Mouse (Mus musculus): ENCODE data around the gene Adam15. TPM values are rescaled to one million over a fixed set of nuclear protein-coding genes. Genes with fewer than 3 reads are reported as not detected.

The Adam15 gene
- total RNA-seq, 1 experiment from 2014 or later = 33.0 TPM

DNA sequence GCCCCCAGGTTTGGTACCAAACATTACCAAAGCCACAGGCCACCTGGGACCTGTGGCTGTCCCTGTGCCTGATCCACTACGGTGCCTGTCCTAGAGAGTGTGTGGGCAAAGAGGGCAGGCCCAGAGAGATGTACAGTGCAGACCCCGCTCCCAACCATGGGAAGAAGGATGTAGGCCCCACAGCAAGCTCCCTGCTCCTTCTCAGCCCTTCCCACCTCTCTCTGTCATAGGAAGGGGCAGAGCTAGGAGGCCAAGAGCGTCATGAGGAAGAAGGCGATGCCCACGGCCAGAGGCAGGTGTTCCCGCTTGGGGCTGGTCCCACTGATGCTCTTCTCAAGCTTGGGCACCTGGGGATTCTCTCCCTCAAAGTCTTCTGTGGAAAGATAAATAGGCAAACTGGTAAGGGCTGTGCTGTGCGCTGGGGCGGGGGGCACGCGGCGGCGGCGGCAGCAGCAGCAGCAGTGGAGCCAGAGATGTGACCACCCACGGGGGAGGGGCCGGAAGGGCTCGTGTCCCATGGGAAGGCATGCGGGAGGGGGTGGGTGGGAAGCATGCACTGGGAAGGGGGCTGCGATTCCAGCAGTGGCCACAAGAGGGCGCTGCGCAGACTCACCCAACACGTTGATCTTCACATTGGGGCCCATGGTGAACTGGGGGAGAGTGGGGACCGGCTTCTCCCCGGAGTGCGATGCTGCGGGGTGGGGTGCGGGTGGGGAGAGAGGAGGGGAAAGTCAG, 34.4 kb downstream of the Adam15 start:
- 0 out of 2 replicates have a peak, but pooled peaks have one; percentile 36 for ATAC-seq (replicated peaks; ENCODE audit: insufficient number of reproducible peaks, low FRiP score, low TSS enrichment, poor library complexity, severe bottlenecking)

DNA sequence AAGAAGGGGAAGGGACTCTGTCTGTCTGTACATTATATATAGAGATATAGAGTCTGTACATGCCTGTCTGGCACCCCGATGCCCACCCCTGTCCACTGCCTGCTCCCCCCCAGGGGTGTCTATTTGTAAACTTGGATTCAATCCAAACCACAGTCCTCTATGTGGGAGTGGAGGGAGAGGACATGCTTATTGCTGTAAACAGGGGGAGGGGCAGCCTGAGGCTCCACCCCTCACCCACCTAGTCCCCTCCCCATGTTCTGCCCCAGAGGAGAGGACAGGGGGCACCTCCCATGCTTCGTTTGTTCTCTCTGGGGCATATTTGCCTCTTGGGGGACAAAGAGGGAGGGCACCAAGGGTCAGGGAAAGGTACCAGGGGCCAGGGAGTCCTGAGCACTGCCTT, 35.0 kb downstream of the Adam15 start:
- ATAC-seq (replicated peaks; ENCODE audit: insufficient number of reproducible peaks, low FRiP score, low TSS enrichment, poor library complexity, severe bottlenecking) = no peak

DNA sequence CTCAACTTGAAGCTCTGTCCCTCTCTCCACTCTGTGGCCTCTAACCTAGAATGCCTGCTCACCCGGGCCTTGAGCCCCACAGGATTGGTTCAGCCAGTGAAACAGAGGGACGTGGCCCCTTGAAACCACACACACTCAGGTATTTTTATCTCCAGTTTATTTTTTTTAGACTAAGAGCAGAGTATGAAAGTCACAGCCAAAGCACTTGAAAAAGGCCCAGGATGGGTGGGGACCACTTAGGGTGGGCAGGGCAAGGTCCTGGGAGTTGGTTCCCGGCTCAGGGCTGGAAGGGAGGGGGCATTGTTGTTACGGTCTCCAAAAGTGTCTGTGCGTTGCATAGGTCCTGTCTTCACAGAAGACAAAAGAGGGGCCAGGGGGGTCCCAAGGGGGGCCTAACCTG, 35.5 kb downstream of the Adam15 start:
- no peak for ATAC-seq (replicated peaks; ENCODE audit: insufficient number of reproducible peaks, low FRiP score, low TSS enrichment, poor library complexity, severe bottlenecking)

DNA sequence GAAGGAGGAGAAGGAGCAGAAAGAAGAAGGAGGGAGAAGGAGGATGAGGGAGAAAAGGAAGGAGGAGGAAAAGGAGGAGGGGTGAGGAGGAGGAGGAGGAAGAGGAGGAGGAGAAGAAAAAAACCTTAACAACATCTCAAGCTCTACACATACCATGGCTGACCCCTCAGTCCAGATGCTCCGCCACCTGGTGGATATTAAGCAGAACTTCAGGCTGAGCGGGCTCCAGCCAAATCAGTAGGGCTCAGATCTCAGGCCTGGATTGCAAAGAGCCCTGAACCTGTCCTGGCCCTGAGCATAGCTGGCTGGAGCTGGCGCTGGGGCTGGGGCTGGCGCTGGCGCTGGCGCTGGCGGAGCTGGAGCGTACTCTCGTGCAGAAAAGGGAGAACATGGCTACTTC, 41.7 kb downstream of the Adam15 start:
- ATAC-seq (replicated peaks; ENCODE audit: insufficient number of reproducible peaks, low FRiP score, low TSS enrichment, poor library complexity, severe bottlenecking) = peak; percentile 94

DNA sequence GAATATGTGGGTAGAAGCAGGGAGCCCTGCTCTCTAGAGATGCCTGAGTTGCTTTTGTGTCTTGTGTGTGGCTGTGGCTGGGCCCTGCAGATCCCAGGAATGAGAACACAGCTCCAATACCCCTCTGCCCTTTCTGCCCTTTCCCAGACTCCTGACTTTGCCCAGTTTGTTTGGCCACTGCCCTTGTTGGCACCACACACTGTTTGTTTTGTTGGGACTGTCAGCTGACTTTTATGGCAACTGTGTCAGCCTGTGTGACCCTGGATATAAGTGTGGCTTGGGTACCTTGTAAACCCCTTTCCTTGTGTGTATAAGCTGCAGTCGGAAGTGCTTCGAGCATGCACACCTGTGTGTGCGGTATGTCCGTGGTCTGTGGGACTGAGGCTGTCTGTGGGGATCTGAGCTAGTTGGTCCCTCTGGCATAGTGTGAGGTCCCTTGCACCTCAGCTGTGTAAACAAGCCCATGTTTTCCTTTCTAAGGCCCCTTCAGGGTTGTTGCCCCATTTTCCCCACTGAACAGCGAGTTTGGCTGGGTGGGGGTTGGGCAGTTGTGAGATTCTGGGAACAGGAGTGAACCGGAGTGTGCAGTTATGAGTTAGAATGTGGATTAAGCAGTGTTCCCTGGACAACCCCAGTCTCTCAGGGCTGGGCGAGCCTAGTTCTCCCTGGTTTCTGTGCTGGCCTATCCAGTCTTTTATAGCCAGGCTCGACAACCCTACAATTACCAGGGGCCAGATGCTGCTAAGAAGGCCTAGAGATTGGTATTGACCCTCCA, 44.1 kb downstream of the Adam15 start:
- no peak for ATAC-seq (replicated peaks; ENCODE audit: insufficient number of reproducible peaks, low FRiP score, low TSS enrichment, poor library complexity, severe bottlenecking)

DNA sequence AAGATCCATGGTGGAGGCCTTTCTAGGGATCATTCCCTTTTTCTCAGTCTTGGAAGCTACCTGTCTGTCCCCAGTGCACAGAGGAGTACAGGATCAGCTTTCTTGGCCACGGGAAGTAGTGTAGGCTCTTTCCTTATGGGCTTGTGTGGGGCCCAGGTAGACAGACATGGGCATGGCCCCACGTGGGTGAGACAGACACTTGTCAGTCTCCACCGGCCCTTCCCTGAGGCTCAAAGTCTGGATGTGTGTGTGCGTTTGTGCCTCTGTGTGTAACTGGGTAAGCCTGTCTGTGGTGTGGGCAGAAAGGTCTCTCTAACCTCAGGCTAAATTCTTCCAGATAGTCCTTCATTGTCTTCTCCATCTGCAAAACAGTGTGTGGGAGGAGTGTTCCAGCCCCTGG, 44.7 kb downstream of the Adam15 start:
- no peak for ATAC-seq (replicated peaks; ENCODE audit: insufficient number of reproducible peaks, low FRiP score, low TSS enrichment, poor library complexity, severe bottlenecking)

DNA sequence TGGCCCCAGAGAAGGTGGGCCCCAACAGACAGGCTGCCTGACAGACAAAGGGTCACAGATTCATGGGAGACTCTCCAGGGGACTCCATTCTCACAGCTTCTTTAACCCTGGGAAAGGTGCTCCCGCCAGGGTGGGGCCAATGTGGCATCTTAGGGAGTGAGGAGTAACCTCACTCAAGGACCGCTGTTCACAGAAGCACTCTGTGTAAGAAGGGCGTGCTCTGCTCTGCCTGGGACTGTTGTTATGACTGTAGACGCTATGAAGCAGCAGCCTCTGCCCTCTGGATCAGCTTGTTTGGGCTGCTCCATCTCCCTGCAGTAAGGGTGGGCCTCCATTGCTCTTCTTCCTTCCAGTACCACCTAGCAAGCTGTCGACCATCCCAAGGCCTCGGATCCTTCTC, 45.4 kb downstream of the Adam15 start:
- ATAC-seq (replicated peaks; ENCODE audit: insufficient number of reproducible peaks, low FRiP score, low TSS enrichment, poor library complexity, severe bottlenecking) = no peak

DNA sequence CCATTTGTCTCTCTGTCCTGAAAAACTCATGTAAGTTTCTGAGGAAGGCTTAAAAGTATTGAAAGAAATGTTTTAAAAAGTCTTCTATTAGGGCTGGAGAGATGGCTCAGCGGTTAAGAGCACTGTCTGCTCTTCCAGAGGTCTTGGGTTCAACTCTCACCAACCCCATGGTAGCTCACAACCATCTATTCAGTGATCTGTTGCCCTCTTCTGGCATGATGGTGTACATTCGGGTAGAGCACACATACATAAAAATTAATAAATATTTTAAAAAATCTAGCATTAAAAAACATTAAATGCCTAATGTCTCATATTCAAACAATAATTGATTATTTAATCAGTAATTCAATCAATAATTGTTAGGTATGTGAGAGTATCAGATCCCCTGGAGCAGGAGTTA, 49.3 kb downstream of the Adam15 start:
- no peak for ATAC-seq (replicated peaks; ENCODE audit: insufficient number of reproducible peaks, low FRiP score, low TSS enrichment, poor library complexity, severe bottlenecking)

DNA sequence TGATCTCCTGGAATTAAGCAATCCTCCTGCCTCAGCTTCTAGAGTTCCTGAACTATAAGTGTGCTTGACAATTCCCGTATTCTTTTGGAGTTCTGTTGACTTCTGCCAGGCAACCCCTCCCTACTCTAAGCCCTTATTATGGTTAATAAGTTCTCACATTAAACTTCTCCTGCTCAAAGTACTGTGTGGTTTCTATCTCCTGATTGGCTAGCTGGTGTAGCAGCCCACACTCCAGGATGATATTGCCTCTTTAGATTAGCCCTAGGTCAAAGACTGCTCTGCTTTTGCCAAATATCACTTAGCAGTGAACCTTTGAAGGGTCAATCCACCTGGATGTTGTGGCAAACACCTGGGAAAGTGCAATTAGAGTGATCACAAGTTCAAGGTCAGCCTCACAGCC, 49.7 kb downstream of the Adam15 start:
- no peak for ATAC-seq (replicated peaks; ENCODE audit: insufficient number of reproducible peaks, low FRiP score, low TSS enrichment, poor library complexity, severe bottlenecking)

DNA sequence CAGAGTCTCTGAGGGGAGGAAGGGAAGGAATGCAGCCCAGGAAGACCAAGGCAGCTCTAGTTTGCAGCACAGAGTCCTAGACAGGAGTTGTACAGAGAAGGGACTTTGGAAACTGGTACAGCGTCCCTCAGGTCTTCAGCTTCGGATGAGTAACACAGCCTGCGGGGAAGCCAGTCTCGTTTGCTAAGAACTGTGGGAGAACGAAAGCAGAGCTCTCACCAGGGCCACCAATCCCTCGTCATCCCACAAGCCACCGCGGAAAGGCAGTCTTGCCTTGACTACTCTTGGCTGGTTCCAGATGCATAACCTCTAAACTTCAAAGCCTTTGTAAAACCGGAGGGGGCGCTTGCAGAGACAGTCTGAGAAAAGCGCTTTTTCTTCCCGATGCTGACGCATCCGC, 50.3 kb downstream of the Adam15 start:
- ATAC-seq (replicated peaks; ENCODE audit: insufficient number of reproducible peaks, low FRiP score, low TSS enrichment, poor library complexity, severe bottlenecking) = 0 out of 2 replicates have a peak, but pooled peaks have one; percentile 34

DNA sequence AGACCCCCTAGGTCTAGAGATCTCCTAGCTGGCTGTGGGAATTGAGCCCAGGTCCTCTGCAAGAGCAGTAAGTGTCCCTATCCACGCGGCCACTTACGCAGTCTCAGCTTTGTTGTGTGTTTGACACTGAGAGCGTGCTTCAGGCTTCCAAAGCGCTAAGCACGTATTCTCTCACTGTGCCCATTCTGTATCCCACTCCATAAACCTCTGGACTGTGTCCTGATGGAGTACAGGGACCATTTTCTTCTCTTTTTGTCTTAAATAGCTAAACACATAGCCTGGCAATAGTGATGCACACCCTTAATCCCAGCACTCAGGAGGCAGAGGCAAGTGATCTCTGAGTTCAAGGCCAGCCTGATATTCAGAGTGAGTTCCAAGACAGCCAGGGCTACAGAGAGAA, 50.9 kb downstream of the Adam15 start:
- ATAC-seq (replicated peaks; ENCODE audit: insufficient number of reproducible peaks, low FRiP score, low TSS enrichment, poor library complexity, severe bottlenecking) = no peak

DNA sequence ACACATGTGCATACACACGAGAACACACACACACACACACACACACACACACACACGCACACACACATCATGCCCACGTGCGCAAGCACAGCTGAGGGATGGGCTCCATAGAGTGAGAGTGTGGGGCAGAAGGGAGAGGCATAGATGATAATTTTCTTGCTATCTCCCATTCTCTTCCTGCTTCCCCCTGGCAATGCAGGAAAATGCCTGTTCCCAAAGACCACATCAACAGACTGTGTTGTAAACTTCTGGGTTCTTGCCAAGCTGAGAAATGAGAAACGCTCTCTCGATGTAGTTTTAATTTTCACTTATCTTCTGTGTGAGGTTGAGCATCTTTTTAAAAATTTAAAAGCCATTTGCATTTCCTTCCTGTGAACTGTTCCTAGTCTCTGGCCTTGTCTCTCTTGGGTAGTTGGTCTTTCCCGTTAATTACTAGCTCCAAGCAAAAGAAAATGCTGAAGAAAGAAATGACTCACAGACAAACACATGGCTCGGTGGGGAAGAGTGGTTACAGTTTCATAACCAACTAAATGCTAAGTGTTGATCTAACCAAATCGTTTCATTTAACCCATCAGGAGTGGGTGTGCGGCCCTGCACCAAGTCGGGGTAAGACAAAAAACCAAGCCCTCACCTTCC, 52.9 kb downstream of the Adam15 start:
- no peak for ATAC-seq (replicated peaks; ENCODE audit: insufficient number of reproducible peaks, low FRiP score, low TSS enrichment, poor library complexity, severe bottlenecking)

DNA sequence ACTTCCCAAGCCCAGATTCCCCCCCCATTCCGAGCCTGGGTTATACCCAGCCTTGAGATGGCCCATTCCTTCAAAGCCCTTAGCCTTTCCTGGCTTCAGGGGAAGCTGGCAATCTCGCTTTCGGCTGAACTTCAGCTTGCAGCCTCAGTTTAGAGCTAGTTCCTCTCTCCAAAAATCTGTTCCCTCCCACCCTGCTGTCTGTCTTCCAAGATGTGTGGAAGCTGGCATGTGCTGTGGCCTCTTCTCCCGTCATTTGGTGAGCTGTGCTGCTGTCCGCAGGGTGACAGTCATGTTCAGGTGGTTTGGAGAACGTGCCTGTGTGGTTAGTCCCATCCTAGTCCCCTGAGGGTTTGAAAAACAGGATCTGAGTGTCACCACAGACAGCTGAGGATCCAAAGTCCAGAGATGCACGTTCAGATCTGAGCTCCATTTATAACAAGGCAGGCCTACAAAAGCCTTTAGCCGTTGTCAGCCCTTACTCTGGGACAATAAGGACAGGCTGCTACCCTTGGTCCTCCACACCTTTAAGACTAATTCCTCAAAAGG, 54.0 kb downstream of the Adam15 start:
- no peak for ATAC-seq (replicated peaks; ENCODE audit: insufficient number of reproducible peaks, low FRiP score, low TSS enrichment, poor library complexity, severe bottlenecking)

DNA sequence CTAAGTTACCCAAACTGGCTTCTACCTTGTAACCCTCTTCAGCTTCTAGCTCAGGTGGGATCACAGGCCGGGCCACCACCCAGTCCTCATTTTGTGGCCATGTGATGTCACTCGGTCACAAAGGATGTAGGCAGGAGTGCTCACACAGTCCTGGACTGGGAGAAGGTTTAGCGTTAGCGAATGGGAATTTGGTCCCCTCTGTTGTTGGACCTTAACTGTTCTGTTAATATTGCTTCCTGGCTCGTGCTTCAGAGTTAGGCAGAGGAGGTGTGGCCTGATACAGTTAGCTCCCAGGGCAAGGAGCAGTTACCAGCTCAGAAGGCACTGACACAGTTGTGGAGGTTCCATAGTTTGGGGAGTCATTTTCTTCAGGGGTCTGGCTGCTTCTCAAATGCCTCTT, 55.6 kb downstream of the Adam15 start:
- ATAC-seq (replicated peaks; ENCODE audit: insufficient number of reproducible peaks, low FRiP score, low TSS enrichment, poor library complexity, severe bottlenecking) = no peak

DNA sequence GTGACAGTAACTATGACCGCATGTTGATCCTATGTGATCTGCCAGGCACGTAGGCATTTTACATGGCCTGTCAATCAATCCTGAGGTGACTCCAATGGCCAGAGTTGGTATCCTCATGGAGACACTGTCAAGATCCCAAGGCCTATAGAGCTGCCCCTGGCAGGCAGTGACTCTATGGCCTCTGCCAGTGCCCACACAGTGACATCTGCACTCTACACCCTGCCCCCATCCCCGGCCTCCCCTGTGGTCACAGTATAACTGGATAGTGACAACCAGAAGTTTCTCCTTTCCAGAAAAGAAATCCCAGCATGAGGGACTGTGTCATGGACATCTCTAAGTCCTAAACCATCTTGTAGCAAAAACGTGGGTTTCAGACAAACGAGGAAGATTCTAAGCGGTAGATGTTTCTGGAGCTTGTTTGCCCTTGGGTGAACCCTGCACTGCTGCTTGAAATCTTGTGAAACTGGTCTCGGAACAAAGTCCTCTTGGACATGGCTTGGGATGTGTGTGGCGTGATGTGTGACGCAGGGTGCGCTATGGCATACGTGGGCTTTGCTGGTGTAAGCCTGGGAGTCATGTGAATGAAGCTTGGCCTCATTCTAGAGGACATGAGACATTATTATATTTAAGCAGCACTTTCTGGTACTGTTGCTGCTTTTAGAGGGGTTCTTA, 56.4 kb downstream of the Adam15 start:
- no peak for ATAC-seq (replicated peaks; ENCODE audit: insufficient number of reproducible peaks, low FRiP score, low TSS enrichment, poor library complexity, severe bottlenecking)

DNA sequence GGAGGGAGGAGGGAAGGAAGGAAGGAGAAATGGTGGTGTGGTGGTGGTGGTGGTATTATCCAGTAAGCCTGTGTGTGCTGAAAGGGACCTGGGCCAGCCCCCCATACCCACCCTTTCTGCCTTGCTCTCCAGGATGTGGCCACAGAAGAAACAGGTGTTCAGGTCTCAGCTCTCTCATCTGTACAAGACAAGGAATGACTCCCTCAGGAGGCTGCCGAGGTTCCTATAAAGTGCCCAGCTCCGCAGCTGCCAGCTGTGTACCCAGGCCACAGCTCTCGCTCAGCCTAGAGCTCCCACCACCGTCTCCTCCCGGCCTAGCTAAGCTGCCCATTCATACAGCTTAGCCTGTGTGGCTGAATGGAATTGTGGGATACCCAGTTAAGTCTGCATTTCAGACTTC, 57.5 kb downstream of the Adam15 start:
- no peak for ATAC-seq (replicated peaks; ENCODE audit: insufficient number of reproducible peaks, low FRiP score, low TSS enrichment, poor library complexity, severe bottlenecking)

DNA sequence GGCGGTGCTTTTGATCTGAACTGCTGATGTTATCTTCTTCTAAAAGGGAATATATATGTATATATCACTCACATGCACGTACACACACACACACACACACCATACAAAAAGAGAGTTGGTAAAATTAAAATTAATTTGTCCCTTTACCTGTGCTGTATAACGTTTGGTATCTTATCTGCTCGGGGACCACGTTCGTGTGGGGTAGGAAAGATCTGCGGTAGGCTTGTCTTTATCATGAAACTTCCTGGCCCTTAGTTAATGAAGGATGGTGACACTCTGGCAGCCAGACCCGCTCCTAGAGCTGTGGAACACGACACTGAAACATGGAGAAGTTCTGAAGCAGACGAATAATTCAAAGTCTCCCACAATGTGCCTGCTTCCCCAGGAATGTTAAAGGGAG, 57.9 kb downstream of the Adam15 start:
- no peak for ATAC-seq (replicated peaks; ENCODE audit: insufficient number of reproducible peaks, low FRiP score, low TSS enrichment, poor library complexity, severe bottlenecking)
